Mouse (Mus musculus): ENCODE results near the gene Degs1. TPM values are rescaled to one million over a fixed set of nuclear protein-coding genes. Genes with fewer than 3 reads are reported as not detected.

Degs1 gene
- polyA plus RNA-seq, 1 experiment = 115 TPM

- H3K4me3 ChIP-seq (replicated peaks; ENCODE audit: insufficient read depth, low read depth, low read length) = no peak overlapping the region
- no peak for DNase-seq
- TF ChIP-seq POLR2A (IDR thresholded peaks at IDR 0.05; ENCODE audit: borderline replicate concordance, insufficient read depth, low read length) = no peak
- no peak for TF ChIP-seq CTCF (IDR thresholded peaks at IDR 0.05; ENCODE audit: borderline replicate concordance, insufficient read depth, low read depth, low read length)
- H3K27ac ChIP-seq (ENCODE audit: insufficient read depth, low read length) = no peak overlapping the region
- H3K27me3 ChIP-seq (ENCODE audit: control insufficient read depth, insufficient read depth, low read length) = no peaks in the 10 kb centered on the region
- WGBS = 62% methylated on average over 4 of the region's 4 CpGs
- H3K4me1 ChIP-seq (ENCODE audit: control insufficient read depth, insufficient read depth, low read length) = peaks cover 16% of the 10 kb centered on the region
Measured at GRCm38 (mm10) chr1:182279436-182279835, 3.2 kb downstream of the Degs1 start.

GRCm38 (mm10) chr1:182275109-182275508 lies 7.5 kb downstream of the Degs1 start:
- DNase-seq = no peak
- H3K27me3 ChIP-seq (ENCODE audit: control insufficient read depth, insufficient read depth, low read length) = no peaks in the 10 kb centered on the region
- 98% methylated on average over 6 of the region's 6 CpGs for WGBS
- peaks cover 2% of the 10 kb centered on the region; the same call in 1 of the 2 replicates for H3K4me1 ChIP-seq (ENCODE audit: control insufficient read depth, insufficient read depth, low read length)
- TF ChIP-seq CTCF (IDR thresholded peaks at IDR 0.05; ENCODE audit: borderline replicate concordance, insufficient read depth, low read depth, low read length) = no peak
- no peak for TF ChIP-seq POLR2A (IDR thresholded peaks at IDR 0.05; ENCODE audit: borderline replicate concordance, insufficient read depth, low read length)
- no peak overlapping the region for H3K4me3 ChIP-seq (replicated peaks; ENCODE audit: insufficient read depth, low read depth, low read length)
- no peak overlapping the region for H3K27ac ChIP-seq (ENCODE audit: insufficient read depth, low read length)

- 87% methylated on average over 5 of the region's 5 CpGs for WGBS
- Histone ChIP-seq H3K27ac (ENCODE audit: insufficient read depth, low read length) (no peak overlapping the region), H3K4me1 (ENCODE audit: control insufficient read depth, insufficient read depth, low read length) (no peaks in the 10 kb centered on the region), H3K4me3 (replicated peaks; ENCODE audit: insufficient read depth, low read depth, low read length) (no peak overlapping the region), H3K27me3 (ENCODE audit: control insufficient read depth, insufficient read depth, low read length) (no peaks in the 10 kb centered on the region)
- no peak for TF ChIP-seq CTCF (IDR thresholded peaks at IDR 0.05; ENCODE audit: borderline replicate concordance, insufficient read depth, low read depth, low read length)
- TF ChIP-seq POLR2A (IDR thresholded peaks at IDR 0.05; ENCODE audit: borderline replicate concordance, insufficient read depth, low read length) = no peak
- DNase-seq = no peak
Measured at GRCm38 (mm10) chr1:182271632-182272031, 11.0 kb downstream of the Degs1 start.

GRCm38 (mm10) chr1:182271130-182271529 lies 11.5 kb downstream of the Degs1 start:
- 54% methylated on average over 5 of the region's 5 CpGs for WGBS
- DNase-seq = no peak
- H3K27ac ChIP-seq (ENCODE audit: insufficient read depth, low read length) = no peak overlapping the region

GRCm38 (mm10) chr1:182268317-182268716 lies 14.3 kb downstream of the Degs1 start:
- no peak overlapping the region for H3K4me3 ChIP-seq (replicated peaks; ENCODE audit: insufficient read depth, low read depth, low read length)
- DNase-seq = no peak
- H3K27ac ChIP-seq (ENCODE audit: insufficient read depth, low read length) = no peak overlapping the region
- no peaks in the 10 kb centered on the region for H3K27me3 ChIP-seq (ENCODE audit: control insufficient read depth, insufficient read depth, low read length)
- H3K4me1 ChIP-seq (ENCODE audit: control insufficient read depth, insufficient read depth, low read length) = no peaks in the 10 kb centered on the region
- TF ChIP-seq POLR2A (IDR thresholded peaks at IDR 0.05; ENCODE audit: borderline replicate concordance, insufficient read depth, low read length) = no peak
- no peak for TF ChIP-seq CTCF (IDR thresholded peaks at IDR 0.05; ENCODE audit: borderline replicate concordance, insufficient read depth, low read depth, low read length)
- 63% methylated on average over 4 of the region's 4 CpGs for WGBS

More at GRCm38 (mm10) chr1:182271130-182271529, 11.5 kb downstream of the Degs1 start:
- no peak overlapping the region for H3K4me3 ChIP-seq (replicated peaks; ENCODE audit: insufficient read depth, low read depth, low read length)
- no peak for TF ChIP-seq POLR2A (IDR thresholded peaks at IDR 0.05; ENCODE audit: borderline replicate concordance, insufficient read depth, low read length)
- no peak for TF ChIP-seq CTCF (IDR thresholded peaks at IDR 0.05; ENCODE audit: borderline replicate concordance, insufficient read depth, low read depth, low read length)
- no peaks in the 10 kb centered on the region for H3K27me3 ChIP-seq (ENCODE audit: control insufficient read depth, insufficient read depth, low read length)
- H3K4me1 ChIP-seq (ENCODE audit: control insufficient read depth, insufficient read depth, low read length) = no peaks in the 10 kb centered on the region

- 94% methylated on average over 11 of the region's 11 CpGs for WGBS
- Histone ChIP-seq H3K27me3 (ENCODE audit: control insufficient read depth, insufficient read depth, low read length) (no peaks in the 10 kb centered on the region), H3K4me1 (ENCODE audit: control insufficient read depth, insufficient read depth, low read length) (no peaks in the 10 kb centered on the region), H3K4me3 (replicated peaks; ENCODE audit: insufficient read depth, low read depth, low read length) (no peak overlapping the region), H3K27ac (ENCODE audit: insufficient read depth, low read length) (no peak overlapping the region)
- no peak for TF ChIP-seq CTCF (IDR thresholded peaks at IDR 0.05; ENCODE audit: borderline replicate concordance, insufficient read depth, low read depth, low read length)
- TF ChIP-seq POLR2A (IDR thresholded peaks at IDR 0.05; ENCODE audit: borderline replicate concordance, insufficient read depth, low read length) = no peak
- DNase-seq = no peak
Measured at GRCm38 (mm10) chr1:182266028-182266525, 16.5 kb downstream of the Degs1 start.

- Histone ChIP-seq H3K27me3 (ENCODE audit: control insufficient read depth, insufficient read depth, low read length) (no peaks in the 10 kb centered on the region), H3K27ac (ENCODE audit: insufficient read depth, low read length) (no peak overlapping the region), H3K4me1 (ENCODE audit: control insufficient read depth, insufficient read depth, low read length) (no peaks in the 10 kb centered on the region), H3K4me3 (replicated peaks; ENCODE audit: insufficient read depth, low read depth, low read length) (no peak overlapping the region)
- no peak for TF ChIP-seq POLR2A (IDR thresholded peaks at IDR 0.05; ENCODE audit: borderline replicate concordance, insufficient read depth, low read length)
- no peak for TF ChIP-seq CTCF (IDR thresholded peaks at IDR 0.05; ENCODE audit: borderline replicate concordance, insufficient read depth, low read depth, low read length)
- DNase-seq = no peak
- WGBS = 81% methylated on average over 11 of the region's 11 CpGs
Measured at GRCm38 (mm10) chr1:182256041-182256680, 26.4 kb downstream of the Degs1 start.

GRCm38 (mm10) chr1:182255031-182255430 lies 27.6 kb downstream of the Degs1 start:
- no peaks in the 10 kb centered on the region for H3K27me3 ChIP-seq (ENCODE audit: control insufficient read depth, insufficient read depth, low read length)
- H3K27ac ChIP-seq (ENCODE audit: insufficient read depth, low read length) = no peak overlapping the region
- no peak for DNase-seq
- H3K4me1 ChIP-seq (ENCODE audit: control insufficient read depth, insufficient read depth, low read length) = no peaks in the 10 kb centered on the region
- H3K4me3 ChIP-seq (replicated peaks; ENCODE audit: insufficient read depth, low read depth, low read length) = no peak overlapping the region
- 92% methylated on average over 11 of the region's 11 CpGs for WGBS
- TF ChIP-seq CTCF (IDR thresholded peaks at IDR 0.05; ENCODE audit: borderline replicate concordance, insufficient read depth, low read depth, low read length) = no peak
- no peak for TF ChIP-seq POLR2A (IDR thresholded peaks at IDR 0.05; ENCODE audit: borderline replicate concordance, insufficient read depth, low read length)
